Mouse (Mus musculus): Measurements from ENCODE around the gene Gm47959. TPM values are rescaled to one million over a fixed set of nuclear protein-coding genes. Genes with fewer than 3 reads are reported as not detected.

Gene Gm47959
- polyA plus RNA-seq, 1 experiment = not detected

DNA sequence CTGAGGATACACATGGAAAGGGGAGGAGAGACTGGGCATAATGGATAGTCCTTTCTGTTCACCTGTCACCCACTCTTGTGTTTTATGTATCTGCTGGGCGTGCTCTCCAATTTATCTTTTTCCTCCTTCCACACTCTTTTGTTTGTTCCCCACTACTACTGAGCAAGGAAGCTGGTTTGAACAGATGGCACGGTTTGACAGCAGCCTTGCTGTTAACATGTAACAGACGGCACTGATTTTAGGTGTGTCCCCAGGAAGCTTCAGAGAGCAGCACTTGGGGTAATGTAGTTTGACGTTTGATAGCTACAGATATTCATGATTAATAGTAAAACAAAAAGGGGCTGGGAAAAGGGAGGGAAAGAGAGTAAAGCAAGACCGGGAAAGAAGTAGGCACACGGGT, 7.1 kb downstream of the Gm47959 start:
- H3K27ac ChIP-seq (ENCODE audit: control insufficient read depth, insufficient read depth, low read depth, low read length, poor library complexity) = no peak overlapping the region
- H3K4me1 ChIP-seq (ENCODE audit: control insufficient read depth, insufficient read depth, low read length) = no peaks in the 10 kb centered on the region
- no peak overlapping the region for H3K4me3 ChIP-seq (replicated peaks; ENCODE audit: control insufficient read depth, low read depth, low read length)
- TF ChIP-seq CTCF (IDR thresholded peaks at IDR 0.05; ENCODE audit: control insufficient read depth, insufficient read depth, low read length) (no peak), POLR2A (IDR thresholded peaks at IDR 0.05; ENCODE audit: borderline replicate concordance, control insufficient read depth, low read depth, low read length) (no peak)
- WGBS = 67% methylated on average over 6 of the region's 6 CpGs

DNA sequence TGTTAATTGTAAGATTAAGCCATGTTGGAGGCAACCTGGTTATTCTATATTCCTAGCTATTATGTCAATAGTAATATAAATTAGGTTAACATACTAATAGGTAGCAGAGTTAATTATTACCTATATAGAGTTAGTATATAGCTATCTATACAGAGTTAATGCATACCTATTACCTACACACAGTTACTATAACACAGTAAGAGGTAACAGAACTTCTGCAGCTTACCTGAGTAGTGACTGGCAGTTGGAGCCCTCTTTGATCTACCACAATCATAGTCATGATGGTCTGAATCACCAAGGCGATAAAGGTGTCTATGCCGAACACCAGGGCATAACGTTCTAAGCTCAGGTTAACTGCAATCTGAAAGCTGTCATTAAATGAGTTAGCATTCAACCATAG, 14.1 kb downstream of the Gm47959 start:
- Histone ChIP-seq H3K4me3 (replicated peaks; ENCODE audit: control insufficient read depth, low read depth, low read length) (no peak overlapping the region), H3K27ac (ENCODE audit: control insufficient read depth, insufficient read depth, low read depth, low read length, poor library complexity) (no peak overlapping the region), H3K4me1 (ENCODE audit: control insufficient read depth, insufficient read depth, low read length) (no peaks in the 10 kb centered on the region)
- TF ChIP-seq CTCF (IDR thresholded peaks at IDR 0.05; ENCODE audit: control insufficient read depth, insufficient read depth, low read length) (no peak), POLR2A (IDR thresholded peaks at IDR 0.05; ENCODE audit: borderline replicate concordance, control insufficient read depth, low read depth, low read length) (no peak)
- 91% methylated on average over 3 of the region's 3 CpGs for WGBS

DNA sequence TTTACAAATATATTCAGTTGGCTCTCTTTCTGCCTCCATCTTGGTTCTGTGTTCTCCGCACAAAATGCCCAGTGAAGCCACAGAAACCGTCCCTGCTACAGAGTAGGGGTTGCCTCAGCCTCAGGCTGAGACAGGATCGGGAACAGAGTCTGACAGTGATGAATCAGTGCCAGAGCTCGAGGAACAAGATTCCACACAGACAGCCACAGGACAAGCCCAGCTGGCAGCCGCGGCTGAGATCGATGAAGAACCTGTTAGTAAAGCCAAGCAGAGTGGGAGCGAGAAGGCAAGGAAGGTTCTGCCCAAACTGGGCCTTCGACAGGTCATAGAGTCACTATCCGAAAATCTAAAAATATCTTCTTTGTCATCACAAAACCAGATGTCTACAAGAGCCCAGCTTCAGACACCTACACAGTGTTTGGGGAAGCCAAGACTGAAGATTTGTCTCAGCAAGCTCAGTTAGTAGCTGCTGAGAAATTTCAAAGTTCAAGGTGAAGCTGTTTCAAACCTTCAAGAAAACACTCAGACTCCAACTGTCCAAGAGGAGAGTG, 15.1 kb downstream of the Gm47959 start:
- 79% methylated on average over 10 of the region's 10 CpGs for WGBS
- no peaks in the 10 kb centered on the region for H3K4me1 ChIP-seq (ENCODE audit: control insufficient read depth, insufficient read depth, low read length)
- H3K4me3 ChIP-seq (replicated peaks; ENCODE audit: control insufficient read depth, low read depth, low read length) = no peak overlapping the region
- no peak for TF ChIP-seq POLR2A (IDR thresholded peaks at IDR 0.05; ENCODE audit: borderline replicate concordance, control insufficient read depth, low read depth, low read length)
- no peak for TF ChIP-seq CTCF (IDR thresholded peaks at IDR 0.05; ENCODE audit: control insufficient read depth, insufficient read depth, low read length)
- no peak overlapping the region for H3K27ac ChIP-seq (ENCODE audit: control insufficient read depth, insufficient read depth, low read depth, low read length, poor library complexity)

DNA sequence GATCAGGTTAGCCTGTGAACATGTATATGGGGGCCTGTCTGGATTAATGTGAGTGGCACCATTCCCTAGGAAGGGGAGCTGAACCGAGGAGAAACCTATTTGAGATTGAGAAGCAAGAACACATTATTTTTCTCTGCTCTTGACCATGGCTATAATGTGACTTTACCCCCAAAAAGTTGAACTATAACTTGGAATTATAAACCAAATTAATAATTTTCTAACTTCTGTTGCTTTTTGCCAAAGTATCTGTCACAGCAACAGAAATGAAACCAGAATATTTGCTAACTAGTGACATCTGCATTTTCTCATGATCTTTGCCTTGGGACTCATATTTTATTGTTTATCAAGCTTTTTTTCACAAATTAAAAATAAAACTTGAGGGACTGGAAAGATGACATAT, 16.2 kb downstream of the Gm47959 start:
- Histone ChIP-seq H3K4me1 (ENCODE audit: control insufficient read depth, insufficient read depth, low read length) (no peaks in the 10 kb centered on the region), H3K27ac (ENCODE audit: control insufficient read depth, insufficient read depth, low read depth, low read length, poor library complexity) (no peak overlapping the region), H3K4me3 (replicated peaks; ENCODE audit: control insufficient read depth, low read depth, low read length) (no peak overlapping the region)
- TF ChIP-seq CTCF (IDR thresholded peaks at IDR 0.05; ENCODE audit: control insufficient read depth, insufficient read depth, low read length) = no peak
- no peak for TF ChIP-seq POLR2A (IDR thresholded peaks at IDR 0.05; ENCODE audit: borderline replicate concordance, control insufficient read depth, low read depth, low read length)
- WGBS = 56% methylated on average over 1 of the region's 1 CpGs

DNA sequence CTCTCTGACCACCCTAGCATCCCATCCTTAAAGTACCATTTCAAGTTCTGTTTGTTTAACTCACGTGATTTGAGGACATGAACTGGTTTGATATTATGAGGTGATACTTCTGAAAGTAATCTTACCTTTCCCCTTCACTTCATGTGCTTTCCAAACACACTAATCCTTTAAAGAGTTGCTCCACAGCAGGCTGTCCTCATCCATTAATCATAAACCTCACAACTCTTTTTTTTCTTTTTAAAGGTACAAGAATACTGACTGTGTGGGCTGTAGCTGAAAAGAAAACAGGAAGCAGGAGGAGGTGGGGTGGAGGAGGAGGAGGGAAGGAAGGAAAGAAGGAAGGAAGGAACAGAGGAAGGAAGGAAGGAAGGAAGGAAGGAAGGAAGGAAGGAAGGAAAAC, 31.6 kb downstream of the Gm47959 start:
- 69% methylated on average over 1 of the region's 1 CpGs for WGBS
- Histone ChIP-seq H3K4me3 (replicated peaks; ENCODE audit: control insufficient read depth, low read depth, low read length) (no peak overlapping the region), H3K27ac (ENCODE audit: control insufficient read depth, insufficient read depth, low read depth, low read length, poor library complexity) (no peak overlapping the region), H3K4me1 (ENCODE audit: control insufficient read depth, insufficient read depth, low read length) (no peaks in the 10 kb centered on the region)
- TF ChIP-seq CTCF (IDR thresholded peaks at IDR 0.05; ENCODE audit: control insufficient read depth, insufficient read depth, low read length) = no peak
- TF ChIP-seq POLR2A (IDR thresholded peaks at IDR 0.05; ENCODE audit: borderline replicate concordance, control insufficient read depth, low read depth, low read length) = no peak

DNA sequence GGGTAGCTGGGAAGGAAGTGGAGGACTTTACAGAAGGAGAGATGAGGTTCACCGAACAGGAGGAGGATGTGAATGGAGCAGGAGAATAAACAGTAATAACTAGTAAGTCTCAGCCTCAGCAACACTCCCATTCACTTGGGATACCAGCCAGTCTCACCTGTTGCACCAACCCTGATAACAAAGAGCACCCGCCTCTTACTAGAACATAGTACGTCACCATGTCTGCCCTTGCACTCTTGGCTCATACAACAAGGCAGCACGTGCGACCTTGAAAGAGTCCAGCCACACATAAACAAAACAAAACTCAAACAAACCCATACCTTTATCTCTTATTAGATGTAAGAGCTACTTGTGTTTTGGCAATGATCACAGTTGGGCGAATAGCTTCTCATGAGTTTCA, 32.2 kb downstream of the Gm47959 start:
- no peak overlapping the region for H3K27ac ChIP-seq (ENCODE audit: control insufficient read depth, insufficient read depth, low read depth, low read length, poor library complexity)
- WGBS = 83% methylated on average over 6 of the region's 6 CpGs
- no peaks in the 10 kb centered on the region for H3K4me1 ChIP-seq (ENCODE audit: control insufficient read depth, insufficient read depth, low read length)
- TF ChIP-seq CTCF (IDR thresholded peaks at IDR 0.05; ENCODE audit: control insufficient read depth, insufficient read depth, low read length) (no peak), POLR2A (IDR thresholded peaks at IDR 0.05; ENCODE audit: borderline replicate concordance, control insufficient read depth, low read depth, low read length) (no peak)
- no peak overlapping the region for H3K4me3 ChIP-seq (replicated peaks; ENCODE audit: control insufficient read depth, low read depth, low read length)

DNA sequence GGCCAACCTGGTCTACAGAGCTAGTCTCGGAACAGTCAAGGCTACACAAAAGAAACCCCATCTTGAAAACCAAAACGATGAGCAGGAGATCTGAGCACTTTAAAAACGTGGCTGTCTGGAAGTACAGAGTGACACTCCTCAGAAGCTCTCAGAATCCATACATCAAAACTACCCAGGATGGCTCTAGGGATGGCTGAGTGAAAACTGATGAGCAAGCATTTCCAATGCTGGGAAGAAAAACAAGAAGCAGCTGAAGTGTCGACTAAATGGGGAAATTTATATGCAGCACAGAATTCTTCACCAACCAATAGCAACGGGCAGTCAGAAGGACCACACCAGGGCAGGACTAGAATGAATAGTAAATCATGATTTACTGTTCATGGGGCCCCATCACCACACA, 34.2 kb downstream of the Gm47959 start:
- WGBS = 72% methylated on average over 5 of the region's 5 CpGs
- Histone ChIP-seq H3K27ac (ENCODE audit: control insufficient read depth, insufficient read depth, low read depth, low read length, poor library complexity) (no peak overlapping the region), H3K4me3 (replicated peaks; ENCODE audit: control insufficient read depth, low read depth, low read length) (no peak overlapping the region), H3K4me1 (ENCODE audit: control insufficient read depth, insufficient read depth, low read length) (no peaks in the 10 kb centered on the region)
- TF ChIP-seq CTCF (IDR thresholded peaks at IDR 0.05; ENCODE audit: control insufficient read depth, insufficient read depth, low read length) (no peak), POLR2A (IDR thresholded peaks at IDR 0.05; ENCODE audit: borderline replicate concordance, control insufficient read depth, low read depth, low read length) (no peak)

DNA sequence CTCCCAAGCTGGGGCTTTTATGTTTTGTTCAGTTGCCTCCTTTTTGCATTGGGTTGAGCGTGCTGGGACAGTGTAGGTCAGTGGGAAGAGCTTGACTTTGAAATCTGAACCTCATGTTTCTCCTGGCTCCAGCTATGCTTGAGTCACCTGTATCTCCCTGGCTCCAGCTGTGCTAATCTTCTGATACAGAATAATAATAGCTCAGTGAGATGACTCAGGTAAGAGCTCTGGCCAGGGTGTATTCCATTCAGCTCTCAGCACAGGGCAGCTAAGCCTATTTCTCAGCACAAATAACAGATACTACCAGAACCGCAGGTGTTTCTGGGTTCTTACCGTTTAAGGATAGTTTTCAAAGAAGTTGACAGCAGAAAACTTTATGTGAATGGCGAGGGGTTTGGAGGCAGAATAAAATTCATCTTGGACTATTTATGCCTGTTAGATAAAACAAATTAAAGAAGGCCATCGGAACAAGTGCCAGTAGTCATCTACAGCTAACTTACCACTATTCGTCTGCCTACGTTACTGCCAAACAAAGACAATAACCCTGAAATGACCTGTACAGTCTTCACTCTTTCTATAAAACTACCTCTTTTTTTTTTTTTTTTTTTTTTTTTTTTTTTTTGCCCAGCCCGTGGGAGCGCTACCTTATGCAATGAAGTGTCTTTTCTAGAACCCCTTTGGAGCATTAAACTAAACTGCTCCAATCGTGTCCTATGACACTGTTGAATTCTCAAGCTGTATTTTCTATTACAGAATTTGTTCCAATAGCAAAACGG, 36.7 kb downstream of the Gm47959 start:
- no peak overlapping the region for H3K4me3 ChIP-seq (replicated peaks; ENCODE audit: control insufficient read depth, low read depth, low read length)
- H3K4me1 ChIP-seq (ENCODE audit: control insufficient read depth, insufficient read depth, low read length) = no peaks in the 10 kb centered on the region
- H3K27ac ChIP-seq (ENCODE audit: control insufficient read depth, insufficient read depth, low read depth, low read length, poor library complexity) = no peak overlapping the region
- WGBS = 72% methylated on average over 11 of the region's 11 CpGs
- TF ChIP-seq POLR2A (IDR thresholded peaks at IDR 0.05; ENCODE audit: borderline replicate concordance, control insufficient read depth, low read depth, low read length) (no peak), CTCF (IDR thresholded peaks at IDR 0.05; ENCODE audit: control insufficient read depth, insufficient read depth, low read length) (no peak)
